Mouse (Mus musculus) heart, adult 2 months (tissue): ENCODE data around the gene Olfr1358. TPM values are rescaled to one million over a fixed set of nuclear protein-coding genes. Genes with fewer than 3 reads are reported as not detected.
A peak's percentile ranks its signal among the peaks of the same experiment; 100 is the strongest.

Source experiments
- DNase-seq, 2 experiments: peaks; one replicate each; pipeline ENCODE4 v3.0.0; 2021
- H3K27ac ChIP-seq: fragments of 200-600 bp; 2 replicates; pipeline ENCODE4 v1.8.1; 2022
- H3K27me3 ChIP-seq: fragments of 200-500 bp; 2 replicates; pipeline ENCODE4 v1.6.1; 2012; ENCODE audit warnings: mild to moderate bottlenecking, low read length, inconsistent platforms, mixed read lengths; ENCODE audit not compliant: control insufficient read depth, insufficient read depth
- H3K36me3 ChIP-seq: fragments of 200-500 bp; 2 replicates; pipeline ENCODE4 v1.6.1; 2012; ENCODE audit warnings: low read length, inconsistent platforms; ENCODE audit not compliant: control insufficient read depth, insufficient read depth
- H3K4me1 ChIP-seq: fragments of 200-500 bp; 2 replicates; pipeline ENCODE4 v1.6.1; 2011; ENCODE audit warnings: low read length; ENCODE audit not compliant: control insufficient read depth, insufficient read depth
- H3K4me3 ChIP-seq: fragments of 200-600 bp; 2 replicates; pipeline ENCODE4 v1.8.1; 2022
- H3K79me2 ChIP-seq: fragments of 200-500 bp; replicated peaks from 2 replicates; pipeline ENCODE4 v1.6.1; 2012; ENCODE audit warnings: mild to moderate bottlenecking, inconsistent platforms, low read length, moderate library complexity, mixed read lengths; ENCODE audit not compliant: control insufficient read depth, insufficient read depth
- H3K9ac ChIP-seq: fragments of 200-500 bp; 2 replicates; pipeline ENCODE4 v1.6.1; 2012; ENCODE audit warnings: low read depth, mild to moderate bottlenecking, control low read depth, inconsistent platforms, low read length, mixed read lengths
- CTCF ChIP-seq: fragments of 200-600 bp; IDR thresholded peaks from 2 replicates; pipeline ENCODE4 v1.8.1; 2022; ENCODE audit warnings: antibody characterized with exemption, mild to moderate bottlenecking, moderate library complexity
- EP300 ChIP-seq: fragments of 200-500 bp; IDR thresholded peaks from 2 replicates; pipeline ENCODE4 v1.6.1; 2011; ENCODE audit warnings: low read depth, low read length, control low read depth; ENCODE audit not compliant: insufficient read depth
- POLR2A ChIP-seq: fragments of 200-500 bp; IDR thresholded peaks from 2 replicates; pipeline ENCODE4 v1.6.1; 2011; ENCODE audit warnings: mild to moderate bottlenecking, low read depth, low read length, control low read depth; ENCODE audit not compliant: insufficient read depth
- WGBS: fragments of 180-500 bp; shearing (Covaris S2); methylation state at CpG from one replicate; pipeline ENCODE4 v1.1.7; 2018; 5-methylcytosine and 5-hydroxymethylcytosine counted together
- intact Hi-C: fragments of 180-260 bp; cut with DNase I; formaldehyde crosslinking; loops from one replicate; pipeline ENCODE4 v1.15.1; 2025
- long read RNA-seq: library from polyadenylated mRNA; stranded (forward); transcript quantifications from one replicate; pipeline ENCODE4 v2.0.0, GENCODE M21; 2021
- polyA plus RNA-seq: library from polyadenylated mRNA; depleted of rRNA; stranded (reverse); fragments of >200 nt; gene quantifications from 2 replicates; pipeline ENCODE4 v1.2.3, GENCODE M21; 2012; rRNA removed
- total RNA-seq, 2 experiments: library from RNA; stranded (reverse); gene quantifications; 2 replicates each; pipeline ENCODE4 v1.2.3; 2021

Gene Olfr1358
- total RNA-seq, result not detected
- polyA plus RNA-seq, result not detected in 2 replicates
- long read RNA-seq, result 0 reads

GRCm38 (mm10) chr10:78517128-78517527 lies at the start of gene Olfr1358:
Olfr1358 (plus strand) TSS chr10:78517428.
- no peak for DNase-seq
- no peak within 1 kb of the TSS for H3K9ac ChIP-seq
- no peaks in the 10 kb centered on the region for H3K27me3 ChIP-seq
- no peaks in the 10 kb centered on the region for H3K4me1 ChIP-seq
- H3K27ac ChIP-seq, result no peak within 1 kb of the TSS
- TF ChIP-seq POLR2A, result no peak
- H3K4me3 ChIP-seq, result no peak within 1 kb of the TSS
- H3K79me2 ChIP-seq, result no peaks in the 10 kb centered on the region
- intact Hi-C loops, result no loop called here
- no peaks in the 10 kb centered on the region for H3K36me3 ChIP-seq

- intact Hi-C loops, result no loop called here
- peaks cover 11% of the 10 kb centered on the region for H3K4me1 ChIP-seq
- H3K79me2 ChIP-seq, result no peaks in the 10 kb centered on the region
- no peak overlapping the region for H3K4me3 ChIP-seq
- TF ChIP-seq CTCF (no peak), POLR2A (no peak), EP300 (no peak)
- no peak overlapping the region for H3K9ac ChIP-seq
- H3K36me3 ChIP-seq, result no peaks in the 10 kb centered on the region
- 50% methylated on average over 2 of the region's 2 CpGs for WGBS
- DNase-seq, result no peak
- no peaks in the 10 kb centered on the region for H3K27me3 ChIP-seq
- H3K27ac ChIP-seq, result no peak overlapping the region
These were observed 49.4 kb upstream of the Olfr1358 start for GRCm38 (mm10) chr10:78467761-78468310.

GRCm38 (mm10) chr10:78470582-78471313 lies 46.5 kb upstream of the Olfr1358 start:
- no peaks in the 10 kb centered on the region for H3K27me3 ChIP-seq
- H3K4me1 ChIP-seq, result peaks cover 3% of the 10 kb centered on the region
- H3K36me3 ChIP-seq, result no peaks in the 10 kb centered on the region
- no peaks in the 10 kb centered on the region for H3K79me2 ChIP-seq
- WGBS, result 28% methylated on average over 15 of the region's 15 CpGs
- TF ChIP-seq EP300 (no peak), POLR2A (no peak), CTCF (no peak)
- no peak overlapping the region for H3K4me3 ChIP-seq
- intact Hi-C loops, result no loop called here
- DNase-seq, result no peak
- peak overlapping the region; percentile 31 for H3K9ac ChIP-seq
- no peak overlapping the region for H3K27ac ChIP-seq

- DNase-seq, result no peak
- Histone ChIP-seq H3K27ac (no peak overlapping the region), H3K4me3 (no peak overlapping the region), H3K4me1 (peaks cover 3% of the 10 kb centered on the region), H3K27me3 (no peaks in the 10 kb centered on the region), H3K79me2 (no peaks in the 10 kb centered on the region), H3K36me3 (no peaks in the 10 kb centered on the region), H3K9ac (no peak overlapping the region)
- TF ChIP-seq EP300, result no peak
- TF ChIP-seq POLR2A, result no peak
- TF ChIP-seq CTCF, result no peak
- 82% methylated on average over 3 of the region's 3 CpGs for WGBS
- intact Hi-C loops, result no loop called here
These were observed 45.2 kb upstream of the Olfr1358 start for GRCm38 (mm10) chr10:78472046-78472445.

- no peak overlapping the region for H3K9ac ChIP-seq
- H3K79me2 ChIP-seq, result no peaks in the 10 kb centered on the region
- H3K27me3 ChIP-seq, result no peaks in the 10 kb centered on the region
- peaks cover 3% of the 10 kb centered on the region for H3K4me1 ChIP-seq
- WGBS, result 40% methylated on average over 5 of the region's 5 CpGs
- intact Hi-C loops, result no loop called here
- H3K4me3 ChIP-seq, result no peak overlapping the region
- no peak for DNase-seq
- TF ChIP-seq EP300, result no peak
- TF ChIP-seq CTCF, result no peak
- H3K36me3 ChIP-seq, result no peaks in the 10 kb centered on the region
- no peak overlapping the region for H3K27ac ChIP-seq
These were observed 43.8 kb upstream of the Olfr1358 start for GRCm38 (mm10) chr10:78473434-78473833.

GRCm38 (mm10) chr10:78474759-78475158 lies 42.5 kb upstream of the Olfr1358 start:
- 41% methylated on average over 8 of the region's 8 CpGs for WGBS
- Histone ChIP-seq H3K4me3 (no peak overlapping the region), H3K9ac (no peak overlapping the region), H3K27me3 (no peaks in the 10 kb centered on the region), H3K4me1 (peaks cover 3% of the 10 kb centered on the region), H3K79me2 (no peaks in the 10 kb centered on the region), H3K36me3 (no peaks in the 10 kb centered on the region), H3K27ac (no peak overlapping the region)
- intact Hi-C loops, result no loop called here
- TF ChIP-seq POLR2A (no peak), EP300 (no peak), CTCF (no peak)
- no peak for DNase-seq
